Mouse (Mus musculus) liver, adult 2 months (tissue): ENCODE measurements at regions not wholly inside any gene's neighbourhood (a gene's known extent, or its start where the extent isn't known, plus 50 kb on each side); places are given as distances from the start of the nearest gene placed in this dataset.
A peak's percentile ranks its signal among the peaks of the same experiment; 100 is the strongest.

Experiments used
- DNase-seq: peaks from one replicate; pipeline ENCODE4 v3.0.0-alpha.2; 2011; ENCODE audit warnings: low read depth, low spot score; ENCODE audit errors: extremely low read depth
- H3K27ac ChIP-seq: fragments of 200-500 bp; replicated peaks from 2 replicates; pipeline ENCODE4 v1.5.1; 2012; ENCODE audit warnings: low read depth, mild to moderate bottlenecking, control low read depth, inconsistent platforms, low read length; ENCODE audit not compliant: insufficient read depth
- H3K27me3 ChIP-seq: fragments of 200-500 bp; 2 replicates; pipeline ENCODE4 v1.6.1; 2012; ENCODE audit warnings: mild to moderate bottlenecking, moderate library complexity, low read length, inconsistent platforms; ENCODE audit not compliant: control insufficient read depth, insufficient read depth
- H3K36me3 ChIP-seq: fragments of 200-500 bp; 2 replicates; pipeline ENCODE4 v1.6.1; 2012; ENCODE audit warnings: low read length, inconsistent platforms; ENCODE audit not compliant: control insufficient read depth, insufficient read depth
- H3K4me1 ChIP-seq: fragments of 200-500 bp; 2 replicates; pipeline ENCODE4 v1.6.1; 2011; ENCODE audit warnings: low read length; ENCODE audit not compliant: control insufficient read depth, insufficient read depth
- H3K4me3 ChIP-seq: fragments of 200-500 bp; 2 replicates; pipeline ENCODE4 v1.5.1; 2011; ENCODE audit warnings: low read depth, mild to moderate bottlenecking, control low read depth, low read length, moderate library complexity; ENCODE audit not compliant: insufficient read depth
- H3K79me2 ChIP-seq: fragments of 200-500 bp; 2 replicates; pipeline ENCODE4 v1.6.1; 2012; ENCODE audit warnings: inconsistent platforms, mild to moderate bottlenecking, low read length, moderate library complexity; ENCODE audit not compliant: control insufficient read depth, insufficient read depth
- H3K9ac ChIP-seq: fragments of 200-500 bp; 2 replicates; pipeline ENCODE4 v1.6.1; 2012; ENCODE audit warnings: low read depth, mild to moderate bottlenecking, control low read depth, inconsistent platforms, low read length
- CTCF ChIP-seq: fragments of 200-500 bp; IDR thresholded peaks from 2 replicates; pipeline ENCODE4 v1.5.1; 2011; ENCODE audit warnings: low read depth, low read length, control low read depth
- POLR2A ChIP-seq: fragments of 200-500 bp; IDR thresholded peaks from 2 replicates; pipeline ENCODE4 v1.6.1; 2011; ENCODE audit warnings: low read length, control low read depth; ENCODE audit not compliant: insufficient read depth; ENCODE audit errors: extremely low read depth
- WGBS: fragments of 180-500 bp; shearing (Covaris S2); methylation state at CpG from one replicate; pipeline ENCODE4 v1.1.7; 2018; 5-methylcytosine and 5-hydroxymethylcytosine counted together

DNA sequence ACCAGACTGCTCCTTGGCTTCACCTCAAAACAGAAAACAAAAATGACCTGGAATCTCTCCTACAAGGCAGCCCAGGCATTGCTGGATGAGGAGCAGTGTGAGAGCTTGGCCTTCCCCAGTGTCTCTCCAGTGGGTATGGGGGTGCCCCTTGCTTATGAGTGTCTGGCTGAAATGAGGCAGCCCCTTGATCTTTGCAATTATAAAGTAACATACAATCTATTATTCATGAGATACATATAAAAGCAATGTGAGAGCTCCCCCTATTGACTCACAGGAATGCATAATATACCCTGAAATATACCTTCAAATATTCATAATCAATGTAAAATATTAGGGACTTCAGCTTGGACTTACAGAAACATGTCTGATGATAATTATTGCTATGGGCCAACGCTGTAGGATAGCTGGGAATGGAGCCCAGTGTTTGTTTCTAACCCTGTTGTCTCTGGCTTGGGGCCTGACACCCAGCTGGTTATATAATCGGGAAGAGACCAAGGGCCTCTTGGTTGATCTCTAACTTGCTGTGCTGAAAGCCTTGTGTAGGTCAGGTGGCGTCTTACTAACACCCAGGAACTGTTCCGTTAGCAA lies 52.9 kb upstream of the Eya4 start:
- DNase-seq: no peak
- no peaks in the 10 kb centered on the region for H3K27me3 ChIP-seq
- no peaks in the 10 kb centered on the region for H3K4me1 ChIP-seq
- 27% methylated on average over 4 of the region's 4 CpGs for WGBS
- H3K36me3 ChIP-seq: no peaks in the 10 kb centered on the region
- H3K4me3 ChIP-seq: no peak overlapping the region
- TF ChIP-seq POLR2A: no peak
- peak; percentile 18; the same call in 1 of the 2 replicates for TF ChIP-seq CTCF
- no peak overlapping the region for H3K27ac ChIP-seq
- H3K79me2 ChIP-seq: no peaks in the 10 kb centered on the region
- H3K9ac ChIP-seq: no peak overlapping the region
